Mouse (Mus musculus): ENCODE measurements around the gene Dock10.

The Dock10 gene

GRCm38 (mm10) chr1:80727403-80727802, 30.9 kb downstream of the Dock10 start:
- DNase-seq = no peak

DNA sequence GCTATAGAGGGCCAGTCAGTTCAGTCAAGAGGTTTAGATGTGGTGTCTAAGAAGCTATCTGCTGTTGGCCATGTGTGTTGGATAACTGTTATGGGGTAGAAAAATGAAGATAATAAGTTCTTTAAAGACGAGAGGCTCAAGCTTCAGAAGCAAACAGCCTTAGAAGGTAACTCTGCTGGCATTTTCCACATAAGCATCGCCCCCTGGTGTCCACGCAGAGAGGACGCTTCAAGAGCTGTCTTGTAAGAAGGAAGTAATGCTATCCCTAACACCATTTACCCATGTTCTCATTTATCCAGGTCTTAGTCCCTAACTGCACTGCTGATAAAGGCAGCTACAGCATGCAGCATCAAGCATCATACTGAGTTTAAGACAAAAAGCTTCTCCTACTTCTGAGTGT, 35.7 kb downstream of the Dock10 start:
- DNase-seq = peak; percentile 36 to 46

GRCm38 (mm10) chr1:80722001-80722400, 36.3 kb downstream of the Dock10 start:
- no peak for DNase-seq

- DNase-seq = no peak
These were observed 37.1 kb downstream of the Dock10 start for GRCm38 (mm10) chr1:80721181-80721580.

GRCm38 (mm10) chr1:80720146-80720545, 38.2 kb downstream of the Dock10 start:
- no peak for DNase-seq

DNA sequence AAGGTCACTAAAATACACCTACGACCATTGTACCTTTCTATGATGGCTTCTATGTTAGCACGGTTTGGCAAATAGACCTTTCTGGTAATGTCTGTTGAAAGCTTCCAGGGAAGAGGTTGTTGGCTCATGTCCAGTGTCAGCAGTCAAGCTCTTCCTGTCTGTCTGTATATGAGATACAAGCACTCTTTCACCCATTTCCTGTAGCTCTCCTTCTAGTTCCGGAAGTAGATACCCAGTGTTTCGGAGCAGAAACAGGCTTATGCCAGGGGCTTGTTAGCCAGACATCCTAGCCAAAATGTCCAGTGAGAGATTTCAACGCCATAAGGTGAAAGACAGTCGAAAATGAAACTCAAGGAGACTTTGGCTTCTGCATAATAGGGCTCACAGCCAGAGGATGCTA, 38.9 kb downstream of the Dock10 start:
- no peak for DNase-seq

DNA sequence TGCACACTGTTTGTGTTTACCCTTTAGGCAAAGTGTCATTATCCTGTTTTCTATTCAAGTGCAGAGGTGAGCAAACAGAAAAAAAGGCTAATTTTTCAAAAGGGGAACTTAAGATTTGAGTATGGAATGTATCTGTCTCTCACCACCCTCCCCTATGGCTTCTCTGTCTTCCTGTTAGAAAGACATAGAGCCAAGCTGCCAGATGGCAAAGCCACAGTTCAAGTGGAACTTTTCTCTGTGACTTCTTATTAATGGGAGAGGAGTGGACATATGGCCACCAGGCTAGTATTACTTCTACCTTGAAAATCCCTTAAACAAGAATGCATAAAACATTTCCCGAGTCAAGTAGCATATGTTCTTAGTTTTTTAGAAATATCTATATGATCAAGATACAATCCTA, 39.7 kb downstream of the Dock10 start:
- DNase-seq = no peak

DNA sequence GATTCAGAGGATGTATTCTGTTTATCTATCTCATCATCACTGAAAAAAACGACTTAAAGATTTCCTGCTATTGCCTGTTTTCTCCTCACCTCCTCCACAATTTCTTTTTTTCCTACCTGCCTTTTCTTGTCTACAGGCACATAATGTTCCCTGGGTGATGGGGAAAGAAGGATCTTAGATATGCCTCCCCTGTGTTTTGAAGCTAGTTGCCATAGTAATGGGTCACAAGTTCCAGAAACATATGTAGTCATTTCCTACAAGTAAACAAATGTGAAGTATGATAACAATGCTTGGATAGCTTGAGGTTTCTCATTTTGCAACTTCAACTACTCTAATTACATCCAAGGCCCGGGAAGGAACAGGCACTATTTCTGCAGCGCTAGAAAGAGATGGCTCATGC, 42.4 kb downstream of the Dock10 start:
- DNase-seq = no peak

DNA sequence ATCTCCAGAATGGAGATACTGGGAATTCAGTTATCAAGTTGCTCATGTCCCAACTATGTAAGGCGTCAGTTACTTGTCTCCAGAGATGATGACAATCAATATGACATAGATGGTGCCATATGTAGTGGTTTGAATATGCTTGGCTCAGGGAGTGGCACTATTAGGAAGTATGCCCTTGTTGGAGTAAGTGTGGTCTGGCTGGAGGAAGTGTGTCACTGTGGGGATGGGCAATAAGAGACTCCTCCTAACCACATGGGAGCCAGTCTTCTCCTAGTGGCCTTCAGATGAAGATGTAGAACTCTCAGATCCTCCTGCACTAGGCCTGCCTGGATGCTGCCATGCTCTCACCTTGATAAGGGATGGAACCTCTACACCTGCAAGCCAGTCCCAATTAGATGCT, 44.4 kb downstream of the Dock10 start:
- no peak for DNase-seq

GRCm38 (mm10) chr1:80710607-80711261, 47.6 kb downstream of the Dock10 start:
- no peak for DNase-seq

- DNase-seq = no peak
These were observed 48.2 kb downstream of the Dock10 start for GRCm38 (mm10) chr1:80710097-80710541.

DNA sequence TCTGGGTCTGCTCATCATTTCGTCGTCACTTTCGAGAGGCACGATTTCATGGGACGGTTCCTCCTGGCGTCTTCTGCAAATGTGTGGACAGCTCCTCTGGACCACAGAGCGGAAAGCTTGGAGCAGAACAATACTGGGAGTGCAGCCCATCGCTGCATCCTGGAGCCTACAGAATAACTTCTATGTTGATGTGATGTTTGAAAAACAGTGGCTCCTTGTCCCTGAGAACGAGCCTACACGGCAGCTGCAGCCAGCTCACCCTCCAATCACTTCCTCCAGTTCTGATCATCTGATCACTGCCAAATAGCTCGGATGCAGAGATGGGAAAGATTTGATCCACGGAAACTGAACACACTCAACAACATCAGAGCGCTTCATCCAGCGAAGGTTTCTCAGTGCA, 49.0 kb downstream of the Dock10 start:
- no peak for DNase-seq

- DNase-seq = no peak
These were observed 55.0 kb downstream of the Dock10 start for GRCm38 (mm10) chr1:80703279-80703678.

- DNase-seq = no peak
These were observed 82.2 kb downstream of the Dock10 start for GRCm38 (mm10) chr1:80676004-80676673.

DNA sequence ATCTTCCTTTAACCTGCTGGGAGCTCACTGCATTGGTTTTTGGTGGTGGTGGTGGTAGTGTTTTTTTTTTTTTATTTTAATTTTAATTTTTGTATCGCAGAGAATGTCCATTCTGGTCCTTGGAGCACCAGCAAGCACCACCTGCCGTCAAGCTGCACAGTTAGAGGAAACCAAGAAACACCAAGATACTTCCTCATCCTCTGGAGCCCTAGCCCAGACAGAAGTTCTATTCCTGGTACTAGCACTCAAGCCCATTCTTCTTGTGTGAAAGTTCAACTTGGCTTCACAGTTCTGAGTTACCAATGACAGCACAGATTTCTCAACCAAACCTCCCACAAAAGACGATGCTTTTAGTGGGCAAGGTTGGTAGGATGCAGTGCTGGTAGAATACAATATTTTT, 86.6 kb downstream of the Dock10 start:
- no peak for DNase-seq

DNA sequence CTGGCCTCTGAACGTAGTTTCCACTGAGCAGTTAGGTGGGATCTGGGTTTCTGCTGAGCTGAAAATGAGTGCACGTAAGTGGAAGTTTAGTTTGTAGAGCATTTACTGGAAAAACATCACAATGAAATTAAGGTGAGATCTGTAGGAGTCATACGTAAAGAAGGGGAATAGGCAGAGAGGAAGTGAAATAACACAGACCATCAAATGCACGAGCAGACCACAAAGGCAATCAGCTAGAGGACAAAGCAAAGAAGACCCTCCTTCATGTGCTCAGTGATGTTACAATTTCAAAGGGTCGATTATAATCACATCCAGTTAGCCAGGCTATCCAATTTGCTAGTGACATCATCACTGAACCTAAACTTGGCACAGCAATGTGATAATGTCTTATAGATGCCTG, 87.3 kb downstream of the Dock10 start:
- DNase-seq = no peak

- no peak for DNase-seq
These were observed 87.9 kb downstream of the Dock10 start for GRCm38 (mm10) chr1:80670387-80670786.

DNA sequence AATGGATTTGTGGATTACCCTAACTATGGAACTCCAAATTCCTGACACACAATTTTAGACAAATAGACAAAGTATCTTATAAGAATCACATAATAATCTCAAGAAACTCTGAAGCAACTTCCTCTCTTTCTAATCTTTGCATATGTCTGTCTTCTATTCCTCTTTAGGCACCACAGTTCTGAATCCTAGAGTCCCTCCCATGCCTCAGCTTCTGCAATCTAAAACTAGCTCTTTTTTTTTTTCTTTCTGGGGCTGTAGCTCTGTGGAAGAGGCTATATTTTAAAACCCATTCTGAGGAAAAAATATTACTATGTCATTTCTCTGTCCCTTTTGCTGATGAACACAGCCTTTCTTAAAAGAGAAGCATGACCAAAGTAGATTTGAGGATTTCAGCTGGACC, 92.6 kb downstream of the Dock10 start:
- DNase-seq = no peak

GRCm38 (mm10) chr1:80665161-80665560, 93.2 kb downstream of the Dock10 start:
- peak; percentile 48 to 77 for DNase-seq

GRCm38 (mm10) chr1:80661506-80662402, 96.6 kb downstream of the Dock10 start:
- DNase-seq = no peak

- no peak for DNase-seq
These were observed 98.7 kb downstream of the Dock10 start for GRCm38 (mm10) chr1:80659465-80660245.

- no peak for DNase-seq
These were observed 101.9 kb downstream of the Dock10 start for GRCm38 (mm10) chr1:80656389-80656788.

GRCm38 (mm10) chr1:80655854-80656253, 102.5 kb downstream of the Dock10 start:
- DNase-seq = no peak

Data from thymus, adult 18-20 months (tissue).